Mouse (Mus musculus): ENCODE data around the gene Phkg1.
A peak's percentile ranks its signal among the peaks of the same experiment; 100 is the strongest.
"Not testable (repeated sequence)": the region's sequence is repeated elsewhere in the genome, so short reads cannot be mapped to it uniquely, and the experiment has no call there.

Phkg1 gene

DNA sequence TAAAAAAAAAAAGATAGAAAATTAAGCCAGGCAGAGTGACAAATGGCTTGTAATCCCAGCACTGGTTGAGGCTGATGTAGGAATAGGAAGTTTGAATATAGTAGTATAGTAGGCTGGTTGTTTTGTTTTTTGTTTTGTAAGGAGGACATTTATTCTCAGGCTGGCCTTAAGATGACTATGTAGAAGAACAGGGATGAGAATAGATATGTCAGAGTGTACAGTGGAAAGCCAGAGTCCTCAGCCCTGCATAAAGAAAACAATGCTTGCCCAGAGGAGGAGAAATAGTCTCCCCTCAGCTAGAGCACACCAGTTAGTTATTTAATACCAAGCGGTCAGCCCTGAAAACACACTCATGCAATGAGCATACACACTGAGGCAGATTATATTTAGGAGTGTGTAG, at the start of gene Phkg1:
Phkg1 (minus strand) TSS at position 101 of the 400 bp plus-strand sequence.
- DNase-seq (ENCODE audit: low spot score) = no peak

DNA sequence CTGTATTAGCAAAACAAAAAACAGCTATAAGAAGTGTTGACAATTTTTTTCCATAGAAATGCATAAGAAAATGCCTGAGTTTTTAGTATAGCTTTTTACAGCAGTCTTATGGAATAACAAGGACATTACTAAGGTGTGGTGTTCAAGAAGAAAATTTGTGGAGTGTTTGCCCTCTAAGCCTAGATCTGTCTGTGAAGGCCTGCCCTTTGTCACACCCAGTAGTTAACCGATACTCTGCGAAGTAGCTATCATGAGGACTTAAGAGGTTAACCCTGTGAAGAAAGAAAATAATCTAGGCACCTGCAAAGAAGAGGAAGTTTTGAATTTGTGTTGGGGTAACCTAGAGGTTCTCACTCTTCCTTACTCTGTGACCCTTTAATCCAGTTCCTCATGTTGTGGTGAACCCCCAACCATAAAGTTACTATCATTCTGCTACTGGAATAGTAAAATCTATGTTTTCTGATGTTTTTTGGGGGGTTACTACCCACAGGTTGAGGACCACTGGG, 49.2 kb upstream of the Phkg1 start:
- DNase-seq (ENCODE audit: low spot score) = no peak

DNA sequence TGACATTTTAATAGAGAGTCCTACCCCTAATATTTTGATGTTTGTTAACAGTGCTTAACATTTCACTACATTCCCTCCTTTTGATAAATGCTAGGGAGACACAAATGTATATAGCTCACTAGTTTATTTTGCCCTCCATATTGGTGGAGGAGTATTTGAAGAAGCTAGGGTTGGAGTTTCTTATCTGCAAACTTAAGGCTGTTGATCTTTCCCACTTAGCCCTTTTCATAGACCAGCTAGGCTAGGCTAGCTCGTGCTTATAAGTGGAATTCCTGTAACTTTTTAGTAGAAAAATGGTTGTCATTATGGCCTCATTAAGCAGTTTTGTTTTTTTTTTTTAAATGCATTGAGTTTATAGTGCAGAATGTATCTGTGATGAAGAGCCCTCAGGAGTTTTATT, 45.1 kb upstream of the Phkg1 start:
- no peak for DNase-seq (ENCODE audit: low spot score)

DNA sequence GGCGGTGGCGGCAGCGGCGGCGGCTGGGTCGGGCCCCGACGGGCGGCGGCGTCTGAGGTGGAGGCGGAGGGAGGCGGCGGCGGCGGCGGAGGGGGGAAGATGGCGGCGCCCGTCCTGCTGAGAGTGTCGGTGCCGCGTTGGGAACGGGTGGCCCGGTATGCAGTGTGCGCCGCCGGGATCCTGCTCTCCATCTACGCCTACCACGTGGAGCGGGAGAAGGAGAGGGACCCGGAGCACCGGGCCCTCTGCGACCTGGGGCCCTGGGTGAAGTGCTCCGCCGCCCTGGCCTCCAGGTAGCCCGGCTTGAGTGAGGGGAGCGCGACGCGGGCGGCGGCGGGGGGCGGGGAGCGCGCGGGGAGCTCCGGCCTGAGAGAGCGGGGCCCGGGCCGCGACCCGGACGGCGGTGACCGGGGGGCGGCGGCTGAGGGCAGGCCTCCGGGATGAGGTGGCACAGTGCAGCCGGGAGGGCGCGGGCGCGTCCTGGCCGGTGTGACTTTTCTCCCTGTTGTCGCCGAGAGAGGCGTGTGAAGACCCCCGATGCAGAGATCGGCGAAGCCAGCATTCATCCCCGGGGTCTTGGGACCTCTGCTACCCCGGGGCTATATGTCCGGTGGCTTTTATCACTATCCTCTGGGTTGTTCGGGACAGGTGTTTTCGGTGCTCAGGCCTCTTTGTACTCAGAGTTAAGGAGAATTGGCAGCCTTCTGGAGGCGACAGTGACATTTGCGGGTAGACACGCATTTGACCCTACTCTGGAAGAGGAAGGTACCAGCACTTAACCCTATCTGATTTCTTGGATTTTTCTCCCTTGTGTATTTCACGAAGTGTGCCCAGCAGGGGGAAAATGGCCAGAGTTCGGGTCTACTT, 44.0 kb upstream of the Phkg1 start:
- peak; percentile 45 for DNase-seq (ENCODE audit: low spot score)

DNA sequence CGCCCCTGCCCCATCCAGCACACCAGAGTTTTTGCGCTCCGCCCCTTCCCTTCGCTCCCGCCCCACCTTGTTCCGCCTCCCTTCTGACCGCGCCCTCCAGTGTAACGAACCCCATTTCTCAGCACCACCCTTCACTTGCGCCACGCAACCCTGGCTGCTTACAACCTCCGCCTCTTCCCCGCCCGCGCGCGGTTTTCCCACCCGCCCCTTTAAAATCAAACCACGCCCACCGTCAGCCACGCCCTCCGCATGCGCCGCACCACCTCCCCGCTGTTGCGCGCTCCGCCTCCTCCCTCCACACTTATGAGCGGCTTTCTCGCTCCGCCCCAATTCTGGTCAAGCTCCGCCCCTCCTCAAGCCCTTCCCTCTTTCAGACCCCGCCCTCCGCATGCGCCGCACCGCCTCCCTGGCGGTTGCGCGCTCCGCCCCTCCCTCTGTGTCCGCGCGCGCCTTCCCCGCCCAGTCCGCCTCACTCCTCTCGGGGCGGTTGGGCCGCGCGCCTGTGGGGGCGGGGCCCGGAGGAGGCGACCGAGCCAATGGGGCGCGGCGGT, 43.2 kb upstream of the Phkg1 start, which contains the start of gene Vkorc1l1:
Vkorc1l1 (plus strand) TSS at position 476 of the 551 bp plus-strand sequence.
- peak; percentile 98 for DNase-seq (ENCODE audit: low spot score)

DNA sequence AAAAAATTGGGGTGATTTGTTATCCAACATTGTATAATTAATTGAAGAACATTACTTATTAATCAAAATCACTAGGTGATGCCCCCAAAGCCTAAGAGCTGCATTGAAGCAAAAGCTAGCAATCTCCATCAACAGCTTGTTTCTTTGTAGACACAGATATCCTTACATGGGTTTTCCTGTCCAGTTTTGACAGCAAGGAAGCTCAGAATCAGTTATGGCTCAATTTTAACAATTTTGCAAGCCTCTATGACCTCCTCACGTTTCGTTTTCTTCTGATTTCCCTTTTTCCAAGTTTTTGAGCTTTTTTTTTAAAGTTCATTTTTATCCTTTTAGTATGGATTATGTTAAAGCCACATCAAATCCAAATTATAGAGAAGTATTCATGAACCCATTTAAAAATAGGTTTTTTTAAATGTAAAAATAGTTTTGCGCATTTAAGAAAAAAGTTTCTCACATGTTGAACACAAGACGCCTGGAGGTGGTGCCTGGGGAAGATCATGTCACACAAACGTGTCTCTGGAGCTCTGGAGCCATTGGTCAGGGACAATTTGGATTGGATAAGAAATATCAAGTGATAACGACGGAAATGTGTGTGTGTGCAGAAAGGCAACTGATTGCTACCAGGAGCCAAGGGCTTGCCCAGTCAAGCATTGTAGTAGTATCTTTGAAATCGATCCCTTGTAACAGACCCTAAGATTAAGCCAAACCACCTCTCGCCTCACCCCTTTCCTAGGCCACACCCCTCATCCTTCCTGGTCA, 42.6 kb upstream of the Phkg1 start:
- DNase-seq (ENCODE audit: low spot score) = no peak

DNA sequence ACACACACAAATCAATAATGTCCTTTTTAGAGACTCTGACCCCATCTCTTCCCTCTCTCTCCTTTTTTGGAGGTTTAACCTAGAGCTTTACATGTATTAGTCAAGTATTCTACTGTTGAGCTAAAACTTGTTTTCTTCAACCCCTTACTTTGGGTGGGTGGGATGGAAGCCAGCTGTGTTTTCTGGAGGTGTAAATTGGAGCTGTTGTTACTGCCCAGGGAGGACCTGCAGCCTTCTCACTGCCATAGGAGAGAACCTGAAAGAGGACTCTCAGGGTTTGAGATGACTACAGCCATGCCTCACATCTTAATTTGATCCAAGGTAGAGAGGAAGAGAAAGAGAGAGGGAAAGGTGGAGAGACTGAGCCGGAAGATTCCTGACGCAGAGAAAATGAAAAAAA, 41.9 kb upstream of the Phkg1 start:
- no peak for DNase-seq (ENCODE audit: low spot score)

DNA sequence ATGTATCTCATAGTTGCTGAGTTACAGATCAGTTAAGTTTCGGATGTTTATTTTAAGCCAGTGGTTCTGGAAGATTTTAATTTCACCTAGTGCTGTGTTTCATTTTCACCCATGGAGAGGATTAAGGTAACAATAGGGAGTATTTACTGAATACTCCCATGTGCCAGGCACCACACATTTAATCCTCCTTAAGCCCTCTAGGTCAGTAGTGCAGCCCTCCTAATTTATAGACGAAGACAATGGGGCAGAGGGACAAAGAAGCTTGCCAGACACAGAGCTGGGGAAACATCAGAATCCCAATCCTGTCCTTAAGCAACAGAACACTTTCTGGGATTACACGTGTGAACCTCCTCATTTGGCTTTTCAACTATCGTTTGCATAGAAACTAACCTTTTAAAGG, 38.6 kb upstream of the Phkg1 start:
- no peak for DNase-seq (ENCODE audit: low spot score)

DNA sequence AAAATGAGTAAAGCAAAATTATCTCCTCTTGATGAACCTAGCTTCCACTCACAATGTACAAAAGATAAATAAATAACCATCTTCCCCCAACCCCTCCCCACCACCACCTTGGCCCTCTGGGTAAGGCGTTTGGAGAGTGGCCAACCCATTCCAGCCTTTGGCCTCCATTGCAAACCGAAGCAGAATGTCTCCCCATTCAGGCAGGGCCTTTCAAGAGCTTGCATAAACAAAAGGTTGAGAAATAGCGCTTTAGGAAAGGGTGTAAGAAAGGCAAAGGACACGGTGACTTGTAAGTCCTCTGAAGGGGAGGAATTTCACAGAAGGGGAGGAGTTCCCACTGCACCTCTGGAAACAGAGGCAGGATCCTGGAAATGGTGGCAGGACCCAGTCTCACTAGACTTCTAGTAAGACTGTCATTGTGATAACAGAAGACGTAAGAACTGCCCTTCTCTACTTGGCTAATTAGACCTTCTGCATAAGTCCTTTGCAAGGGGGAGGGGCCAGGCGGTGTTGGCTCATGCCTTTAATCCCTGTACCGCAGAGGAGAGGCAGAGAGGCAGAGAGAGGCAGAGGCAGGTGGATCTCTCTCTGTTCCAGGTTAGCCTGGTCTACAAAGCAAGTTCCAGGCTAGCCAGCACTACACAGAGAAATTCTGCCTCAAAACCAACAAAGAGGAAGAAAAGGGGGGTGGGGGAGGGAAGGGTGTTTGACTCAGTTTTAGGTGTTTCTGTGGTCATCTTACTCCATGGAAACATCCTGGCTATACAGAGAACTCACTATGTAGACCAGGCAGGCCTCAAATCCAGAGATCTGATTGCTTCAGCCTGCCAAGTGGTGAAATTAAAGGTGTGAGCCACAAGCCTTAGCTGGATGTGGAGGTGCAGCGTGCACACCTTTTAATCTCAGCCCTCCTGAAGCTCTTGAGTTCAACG, 31.8 kb upstream of the Phkg1 start:
- DNase-seq (ENCODE audit: low spot score) = no peak

DNA sequence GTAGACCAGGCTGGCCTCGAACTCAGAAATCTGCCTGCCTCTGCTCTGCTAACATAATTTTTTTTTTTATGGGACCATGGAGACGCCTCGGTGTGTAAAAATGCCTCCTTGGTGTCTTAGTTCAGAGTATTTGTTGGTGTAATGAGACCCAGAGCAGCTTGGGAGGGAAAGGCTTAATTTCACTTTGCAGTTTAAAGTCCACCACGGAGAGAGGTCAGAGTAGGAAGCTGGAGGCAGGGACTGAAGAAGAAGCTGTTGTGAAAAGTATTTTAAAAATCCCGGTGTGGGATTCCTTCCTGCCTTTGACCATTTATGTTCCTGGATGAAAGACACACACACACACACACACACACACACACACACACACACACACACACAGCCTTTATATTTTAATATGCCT, 27.6 kb upstream of the Phkg1 start:
- DNase-seq (ENCODE audit: low spot score) = no peak

DNA sequence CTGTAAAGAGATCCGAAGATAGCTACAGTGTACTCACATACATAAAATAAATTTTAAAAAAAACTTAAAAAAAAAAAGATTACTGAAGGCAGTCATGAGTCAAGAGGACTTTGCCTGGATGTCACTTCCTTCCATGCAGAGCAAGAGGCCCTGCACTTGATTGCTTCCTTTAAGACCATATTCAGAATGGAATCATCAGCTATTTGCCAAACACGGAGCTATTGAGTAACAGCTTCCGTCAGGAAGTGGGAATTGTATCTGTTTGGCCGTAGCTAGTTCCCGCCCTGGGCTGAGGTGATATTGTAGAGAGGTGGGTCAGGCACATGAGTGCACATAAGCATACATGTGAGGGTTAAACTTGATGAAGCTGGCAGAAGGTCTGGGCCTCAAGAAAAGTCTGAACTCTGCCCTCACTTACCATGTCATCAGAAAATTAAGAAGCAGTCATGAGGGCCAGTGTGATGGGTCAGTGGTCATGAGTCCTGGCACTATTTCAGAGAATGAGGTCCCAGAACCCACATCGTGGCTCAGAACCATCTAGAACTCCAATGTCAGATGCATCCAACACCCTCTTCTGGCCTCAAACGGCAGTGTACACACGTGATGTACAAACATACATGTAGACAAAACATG, 26.6 kb upstream of the Phkg1 start:
- DNase-seq (ENCODE audit: low spot score) = no peak

DNA sequence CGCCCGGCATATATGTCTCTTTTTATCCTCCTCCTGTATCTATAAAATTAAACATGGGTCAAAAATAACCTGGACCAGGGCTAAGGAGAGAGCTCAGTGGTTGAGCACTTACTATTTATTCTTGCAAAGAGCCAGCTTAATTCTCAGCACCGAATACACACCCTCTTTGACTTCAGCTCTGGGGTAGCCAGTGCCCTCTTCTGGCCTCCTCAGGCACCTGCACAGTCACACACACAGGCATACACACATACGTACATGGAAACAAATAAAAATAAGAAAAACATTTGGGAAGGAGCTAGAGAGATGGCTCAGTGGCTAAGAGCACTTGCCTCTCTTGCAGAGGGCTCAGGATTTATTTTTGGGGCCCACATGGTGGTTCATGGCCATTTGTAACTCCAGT, 23.6 kb upstream of the Phkg1 start:
- DNase-seq (ENCODE audit: low spot score) = no peak

DNA sequence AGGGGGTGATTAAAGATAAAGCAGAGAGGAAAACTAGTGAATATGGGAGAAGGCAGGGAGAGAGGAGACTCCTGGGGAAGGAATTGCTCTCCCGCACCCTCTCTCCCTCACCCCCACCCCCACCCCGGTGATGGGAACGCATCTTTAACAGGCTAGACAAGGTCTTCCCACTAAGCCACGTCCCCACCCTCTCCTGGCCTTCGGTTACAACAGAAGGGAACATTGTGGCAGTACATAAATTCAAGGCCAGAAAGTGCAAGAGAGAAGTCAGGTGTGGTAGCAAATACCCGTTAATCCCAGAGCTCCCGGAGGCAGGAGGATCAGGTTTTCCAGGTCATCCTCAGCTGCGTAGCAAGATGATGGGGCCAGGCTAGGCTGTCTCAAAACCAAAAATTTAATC, 21.0 kb upstream of the Phkg1 start:
- DNase-seq (ENCODE audit: low spot score) = no peak

DNA sequence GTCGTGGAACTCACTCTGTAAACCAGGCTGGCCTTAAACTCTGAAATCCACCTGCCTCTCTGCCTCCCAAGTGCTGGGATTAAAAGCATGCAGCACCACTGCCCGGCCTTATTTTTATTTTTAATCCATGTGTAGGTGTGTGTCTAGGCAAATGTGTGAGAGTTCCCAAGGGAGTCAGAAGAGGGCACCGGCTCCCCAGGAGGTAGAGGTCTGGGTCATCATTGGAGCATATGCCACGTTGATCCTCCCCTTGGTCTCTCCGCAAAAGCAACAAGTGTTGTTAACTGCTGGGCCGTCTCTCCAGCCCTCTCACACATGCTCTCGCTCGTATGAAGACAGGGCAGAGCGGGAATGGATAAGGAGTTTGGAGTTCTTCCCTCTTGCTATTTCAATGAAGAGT, 20.4 kb upstream of the Phkg1 start:
- no peak for DNase-seq (ENCODE audit: low spot score)

DNA sequence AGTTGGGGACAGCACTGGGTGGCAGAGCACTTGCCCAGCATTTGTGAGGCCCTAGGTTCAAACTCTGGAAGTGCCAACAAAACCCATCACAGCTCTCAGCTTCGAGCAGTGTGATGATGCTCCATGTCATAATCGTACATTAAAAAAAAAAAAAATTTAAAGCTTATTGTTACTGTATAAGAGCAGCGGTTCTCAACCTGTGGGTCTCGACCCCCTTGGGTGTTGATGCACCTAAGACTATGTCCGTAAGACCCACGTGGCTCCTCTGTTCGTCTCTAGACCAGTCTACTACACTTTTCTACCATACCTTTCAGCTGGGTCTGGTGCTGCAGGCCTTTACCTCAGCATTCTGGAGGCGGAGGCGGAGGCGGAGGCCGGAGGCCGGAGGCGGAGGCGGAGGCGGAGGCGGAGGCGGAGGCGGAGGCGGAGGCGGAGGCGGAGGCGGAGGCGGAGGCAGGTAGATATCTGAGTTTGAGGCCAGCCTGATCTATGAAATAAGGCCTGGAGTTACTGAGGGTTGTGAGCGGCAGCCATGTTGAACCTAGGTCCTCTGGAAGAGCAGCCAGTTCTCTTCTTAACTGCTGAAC, 19.8 kb upstream of the Phkg1 start:
- no peak for DNase-seq (ENCODE audit: low spot score)

DNA sequence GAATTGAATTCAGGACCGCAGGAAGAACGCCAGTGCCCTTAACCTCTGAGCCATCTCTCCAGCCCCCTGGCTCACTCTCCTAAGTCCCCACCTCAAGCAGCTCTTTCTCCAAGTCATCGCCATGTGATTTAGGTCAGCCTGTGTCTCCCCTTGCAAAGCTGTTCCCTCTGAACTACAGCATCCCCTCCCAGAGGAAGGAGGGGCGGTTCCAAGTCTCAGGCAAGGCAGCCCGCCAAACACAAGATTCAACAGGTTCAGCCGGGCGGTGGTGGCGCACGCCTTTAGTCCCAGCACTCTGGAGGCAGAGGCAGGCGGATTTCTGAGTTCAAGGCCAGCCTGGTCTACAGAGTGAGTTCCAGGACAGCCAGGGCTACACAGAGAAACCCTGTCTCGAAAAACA, 17.1 kb upstream of the Phkg1 start:
- DNase-seq (ENCODE audit: low spot score) = not testable (repeated sequence)

DNA sequence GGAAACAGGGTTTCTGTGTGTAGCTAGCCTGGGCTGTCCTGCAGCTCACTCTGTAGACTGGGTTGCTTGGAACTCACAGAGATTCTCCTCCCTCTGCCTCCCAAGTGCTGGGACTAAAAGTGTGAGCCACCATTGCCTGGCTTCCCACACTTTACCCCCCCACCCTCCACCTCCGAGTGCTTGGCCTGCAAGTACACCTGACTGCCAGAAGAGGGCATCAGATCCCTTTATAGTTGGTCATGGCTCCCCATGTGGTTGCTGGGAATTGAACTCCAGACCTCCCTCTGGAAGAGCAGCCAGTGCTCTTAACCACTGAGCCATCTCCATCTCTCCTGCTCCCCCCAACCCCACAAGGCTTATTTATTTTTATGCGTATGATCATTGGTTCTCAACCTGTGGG, 15.7 kb upstream of the Phkg1 start:
- DNase-seq (ENCODE audit: low spot score) = no peak

DNA sequence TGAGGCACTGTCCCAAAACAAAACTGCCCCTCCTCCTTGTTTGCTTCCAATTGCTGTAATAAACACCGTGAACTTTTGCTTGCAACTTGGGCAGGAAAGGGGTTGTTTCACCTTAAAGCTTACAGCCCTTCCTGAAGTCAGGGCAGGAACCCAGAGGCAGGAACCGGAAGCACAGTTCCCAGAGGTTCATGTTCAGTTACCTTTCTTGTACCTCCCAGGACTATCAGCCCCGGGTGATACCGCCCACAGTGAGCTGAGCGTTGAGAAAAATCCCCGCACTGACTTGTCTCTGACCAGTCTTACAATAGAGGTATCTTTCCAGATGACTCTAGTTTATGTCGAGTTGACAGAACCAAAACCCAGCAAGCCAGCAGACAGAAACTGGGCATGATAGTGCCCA, 11.2 kb upstream of the Phkg1 start:
- DNase-seq (ENCODE audit: low spot score) = no peak

DNA sequence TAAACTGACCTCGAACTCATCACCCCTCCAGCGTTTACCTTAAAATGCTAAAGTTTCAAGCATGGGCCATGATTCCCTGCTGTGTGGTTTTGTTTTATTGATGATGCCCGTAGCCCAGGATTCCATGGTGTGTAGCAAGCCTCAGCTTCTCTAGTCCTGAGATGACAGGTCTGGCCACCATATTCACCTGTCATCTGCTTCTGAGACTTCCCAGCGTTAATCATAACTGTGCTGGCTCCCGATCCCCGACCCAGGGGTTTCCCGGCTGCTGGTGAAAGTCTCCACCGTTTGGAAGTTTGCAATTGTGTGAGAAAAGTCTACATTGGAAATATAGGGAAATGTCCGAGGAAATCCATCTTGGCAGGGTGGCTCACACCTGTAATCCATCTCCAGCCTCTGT, 10.8 kb upstream of the Phkg1 start:
- no peak for DNase-seq (ENCODE audit: low spot score)

DNA sequence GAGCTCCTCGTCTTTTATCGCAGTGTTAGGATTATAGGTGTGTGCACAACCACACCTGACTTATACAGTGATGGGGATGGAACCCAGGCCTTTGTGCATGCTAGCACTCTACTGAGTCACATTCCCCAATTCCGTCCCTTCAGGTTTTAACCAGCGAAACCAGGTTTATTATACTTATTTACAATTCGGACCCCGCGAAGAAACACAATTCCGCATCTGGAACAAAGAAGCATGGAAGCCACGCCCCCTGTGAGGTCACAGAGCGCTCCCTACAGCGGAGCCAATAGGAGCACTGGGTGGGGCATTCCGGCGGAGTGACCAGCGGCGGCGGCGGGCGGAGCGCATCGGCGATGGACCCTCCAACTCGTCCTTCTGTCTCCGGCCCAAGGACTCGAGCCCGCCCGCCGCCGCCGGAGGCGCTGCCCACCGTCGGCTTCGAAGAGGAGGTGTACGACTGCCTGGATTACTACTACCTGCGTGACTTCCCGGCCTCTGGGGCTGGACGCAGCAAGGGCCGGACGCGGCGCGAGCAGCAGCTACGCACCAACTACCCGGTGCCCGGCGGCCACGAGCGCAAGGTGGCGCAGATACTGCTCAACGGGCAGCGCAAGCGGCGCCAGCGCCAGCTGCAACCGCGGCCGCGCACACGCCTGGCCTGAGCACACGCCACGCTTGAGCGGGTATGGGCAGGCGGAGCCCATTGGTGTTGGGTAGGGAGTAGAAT, 10.1 kb upstream of the Phkg1 start, which contains the start of gene Nupr1l:
Nupr1l (plus strand) TSS at position 299 of the 724 bp plus-strand sequence.
- peak; percentile 74 for DNase-seq (ENCODE audit: low spot score)
